Mouse (Mus musculus) right cerebral cortex, adult 18-20 months (tissue): ENCODE measurements around the gene Fam213b.

Source experiments
- DNase-seq: peaks from one replicate; pipeline ENCODE4 v3.0.0; 2022; ENCODE audit warnings: mixed read lengths

Fam213b gene

DNA sequence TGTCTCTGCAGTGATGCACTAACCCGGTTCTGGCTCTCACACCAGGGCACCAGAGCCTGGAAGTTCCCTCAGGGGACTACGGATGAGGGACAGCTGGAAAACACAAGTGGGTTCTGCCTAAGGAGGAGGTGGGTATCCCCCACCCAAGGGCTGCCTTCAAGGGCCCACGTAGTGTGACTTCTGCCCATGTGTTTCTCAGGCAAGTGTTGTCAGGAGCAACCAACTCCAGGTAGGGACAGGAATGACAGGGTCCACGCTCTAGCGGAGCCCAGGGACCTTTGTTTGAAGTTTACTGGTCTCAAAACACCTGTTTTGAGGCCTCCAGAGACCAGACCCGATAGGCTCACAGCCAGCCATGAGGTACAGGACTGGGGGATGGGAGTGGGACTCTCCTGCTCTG, 25.7 kb downstream of the Fam213b start:
- DNase-seq, result no peak

DNA sequence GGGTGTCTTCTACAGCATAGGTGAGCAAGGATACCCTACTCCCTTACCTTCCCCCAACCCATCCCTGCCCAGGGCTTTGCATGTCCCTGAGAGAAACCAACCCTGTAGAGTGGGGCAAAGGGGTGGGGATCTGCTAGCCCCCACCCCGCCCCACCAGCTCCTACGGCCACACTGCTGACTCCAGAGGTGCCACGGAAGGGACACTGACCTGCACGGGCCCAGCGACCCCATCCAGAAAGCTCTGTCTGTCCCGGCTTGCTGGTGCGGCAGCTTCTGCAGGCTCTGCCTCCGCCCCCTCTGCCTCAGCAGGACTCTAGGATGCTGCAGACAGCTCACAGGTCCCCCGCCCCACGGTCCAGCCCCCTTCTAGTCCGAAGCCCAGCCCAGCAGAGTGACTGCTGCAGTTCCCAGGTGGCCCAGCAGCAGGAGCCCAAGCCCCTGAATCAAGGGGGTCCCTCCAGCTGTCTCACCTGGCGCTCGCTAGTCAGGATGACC, 27.1 kb downstream of the Fam213b start:
- no peak for DNase-seq

DNA sequence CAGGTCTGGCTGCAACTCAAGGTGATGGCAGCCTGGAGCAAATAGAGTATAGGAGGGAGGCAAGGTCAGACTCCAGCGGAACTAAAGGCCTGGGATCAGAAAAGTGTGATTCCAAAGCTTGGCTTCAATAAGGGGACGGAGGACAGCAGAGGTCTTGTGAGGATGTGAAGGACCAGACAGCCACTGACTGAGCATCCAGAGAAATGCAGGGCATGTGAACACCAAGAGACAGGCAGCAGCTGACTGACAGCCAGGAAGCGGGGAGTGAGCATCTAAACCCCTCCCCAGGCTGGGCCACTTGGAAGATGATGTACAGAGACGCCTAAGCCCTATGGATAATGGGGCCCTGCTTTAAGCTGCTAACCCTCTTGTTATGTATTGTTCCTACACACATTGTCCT, 28.2 kb downstream of the Fam213b start:
- DNase-seq, result no peak

DNA sequence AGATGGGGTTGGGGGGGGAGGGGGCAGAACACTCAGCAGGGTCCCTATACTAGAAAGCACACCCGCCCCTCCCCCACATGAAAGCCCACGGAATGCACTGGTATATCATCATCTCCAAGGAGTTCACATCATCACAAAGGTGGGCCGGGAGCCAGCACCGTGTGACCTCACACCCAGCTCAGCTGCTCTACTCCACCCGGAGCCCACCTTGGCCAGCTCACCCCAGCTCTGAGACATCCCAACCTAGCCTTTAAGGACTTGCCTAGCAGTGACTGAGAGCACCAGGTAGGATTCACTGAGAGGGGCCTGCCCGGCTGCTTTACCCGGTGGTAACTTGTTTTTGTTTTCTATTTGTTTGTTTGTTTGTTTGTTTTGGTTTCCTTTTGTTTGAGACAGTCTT, 29.5 kb downstream of the Fam213b start, which contains the start of gene Mmel1:
Mmel1 (plus strand) TSS at position 146 of the 400 bp plus-strand sequence.
- no peak for DNase-seq

DNA sequence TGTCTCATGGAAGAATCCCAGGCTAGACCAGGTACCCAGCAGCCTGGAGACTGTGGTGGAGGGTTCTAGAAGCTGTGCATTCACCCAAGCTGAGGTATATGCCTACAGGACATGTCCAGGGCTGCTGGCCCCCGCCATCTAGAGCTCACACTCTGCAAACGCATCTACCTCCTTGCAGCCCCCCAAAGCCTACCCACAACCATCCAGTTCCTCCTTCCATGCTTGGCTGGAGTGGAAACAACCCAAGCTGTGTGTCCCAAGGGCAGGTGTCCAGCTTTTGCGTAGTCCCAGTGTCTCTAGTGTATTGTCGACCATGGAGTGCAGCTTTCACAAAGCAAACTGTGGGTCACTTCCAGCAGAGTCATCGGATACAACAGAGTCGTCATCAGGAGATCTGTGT, 31.7 kb downstream of the Fam213b start:
- no peak for DNase-seq

DNA sequence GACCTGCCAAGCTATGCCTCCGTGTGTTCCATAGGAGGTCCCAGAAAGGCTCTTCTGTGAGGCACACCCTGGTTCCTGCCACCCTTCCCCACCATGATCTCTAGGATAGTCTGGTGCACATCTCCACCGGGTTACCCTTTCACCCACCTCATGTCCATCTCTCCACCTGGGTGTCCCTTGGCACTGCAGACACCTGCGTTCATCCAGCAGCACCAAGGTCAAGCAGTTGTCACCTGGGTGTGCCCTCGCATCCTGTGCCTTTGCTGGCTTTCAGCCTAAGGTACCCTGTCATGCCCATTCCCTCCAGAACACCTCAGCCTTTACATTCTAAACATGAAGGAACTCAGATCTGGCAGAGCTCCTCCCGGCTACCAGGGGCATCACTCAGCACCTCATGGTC, 32.5 kb downstream of the Fam213b start:
- DNase-seq, result no peak

DNA sequence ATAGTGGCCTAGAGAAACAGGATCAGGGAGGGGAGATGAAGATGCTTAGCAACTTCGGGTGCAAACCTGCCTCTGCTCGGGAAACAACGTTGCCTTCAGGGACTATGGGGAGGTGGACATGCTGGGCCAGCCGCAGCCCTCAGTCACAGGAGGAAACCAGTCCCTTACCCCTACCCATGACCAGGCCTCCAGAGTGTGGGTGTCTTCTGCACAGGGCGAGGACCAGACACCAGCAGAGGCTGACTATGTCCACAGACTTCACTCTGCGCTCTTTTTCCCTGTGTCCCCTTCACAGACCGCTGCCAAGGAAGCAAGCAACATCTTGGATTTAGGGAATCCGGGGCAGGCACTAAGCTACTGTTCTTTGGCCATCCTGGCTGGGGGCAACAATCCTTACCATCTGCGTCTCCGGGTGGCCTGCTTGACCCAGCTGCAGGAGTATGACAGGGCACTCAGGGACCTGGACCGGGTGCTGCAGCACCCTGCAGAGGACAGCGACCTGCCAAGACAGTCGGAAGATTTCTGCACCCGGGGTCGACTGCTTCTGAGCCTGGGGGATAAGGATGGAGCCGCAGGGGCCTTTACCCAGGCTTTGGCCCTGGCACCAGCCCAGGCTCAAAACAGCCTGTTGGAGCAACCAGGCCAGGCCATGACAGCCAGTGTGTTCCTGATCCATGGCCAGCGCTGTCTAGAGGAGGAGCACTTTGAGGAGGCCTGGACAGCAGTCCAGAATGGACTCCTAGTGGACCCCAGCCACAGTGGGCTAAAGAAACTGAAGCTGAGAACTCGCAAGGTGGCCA, 33.8 kb downstream of the Fam213b start:
- no peak for DNase-seq

DNA sequence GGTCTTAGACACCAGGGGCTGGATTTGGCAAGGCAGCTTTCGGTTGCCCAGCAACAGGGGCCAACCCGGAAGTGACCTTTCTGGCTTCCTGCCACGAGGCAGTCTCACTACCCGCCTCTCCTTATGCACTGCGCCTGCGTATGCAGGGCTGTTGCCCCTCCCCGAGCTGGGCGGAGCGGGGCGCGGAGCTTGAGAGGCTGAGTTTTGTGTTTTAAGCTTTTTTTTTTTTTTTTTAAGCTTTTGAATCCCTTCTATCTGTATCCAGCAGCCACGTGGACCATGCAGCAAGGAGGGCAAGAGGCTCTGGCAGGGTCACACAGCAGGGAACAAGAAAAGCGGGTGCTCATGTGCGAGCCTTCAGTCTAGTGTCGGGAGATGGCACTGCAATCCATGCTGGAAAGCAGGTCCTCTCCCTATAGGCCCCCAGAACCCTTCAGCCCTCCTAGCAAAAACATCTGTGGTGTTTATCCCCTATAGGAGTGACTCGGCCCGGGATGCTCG, 34.6 kb downstream of the Fam213b start:
- DNase-seq, result peak; percentile 91

DNA sequence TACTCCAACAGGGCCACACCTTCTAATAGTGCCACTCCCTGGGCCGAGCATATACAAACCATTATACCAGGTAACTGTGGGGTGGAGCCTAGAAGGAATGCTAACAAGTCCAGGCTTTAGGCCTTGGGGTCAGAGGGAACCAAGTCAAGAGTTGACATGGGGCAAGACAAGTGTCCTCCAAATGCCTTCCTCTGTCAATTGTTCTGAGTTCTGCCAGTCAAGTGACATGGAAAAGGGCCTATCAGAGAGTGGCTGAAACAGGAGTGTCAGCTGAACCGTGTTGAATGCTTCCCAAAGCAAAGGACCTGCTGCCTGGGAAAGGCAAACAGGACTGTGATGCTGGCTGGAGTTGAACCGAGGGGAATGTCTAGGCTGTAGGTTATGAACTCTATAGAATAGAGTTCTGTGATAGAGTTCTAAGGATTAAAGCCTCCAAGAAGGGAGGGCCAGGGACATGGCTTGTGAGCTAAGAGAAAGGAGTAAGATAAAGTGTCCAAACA, 35.4 kb downstream of the Fam213b start:
- DNase-seq, result no peak

DNA sequence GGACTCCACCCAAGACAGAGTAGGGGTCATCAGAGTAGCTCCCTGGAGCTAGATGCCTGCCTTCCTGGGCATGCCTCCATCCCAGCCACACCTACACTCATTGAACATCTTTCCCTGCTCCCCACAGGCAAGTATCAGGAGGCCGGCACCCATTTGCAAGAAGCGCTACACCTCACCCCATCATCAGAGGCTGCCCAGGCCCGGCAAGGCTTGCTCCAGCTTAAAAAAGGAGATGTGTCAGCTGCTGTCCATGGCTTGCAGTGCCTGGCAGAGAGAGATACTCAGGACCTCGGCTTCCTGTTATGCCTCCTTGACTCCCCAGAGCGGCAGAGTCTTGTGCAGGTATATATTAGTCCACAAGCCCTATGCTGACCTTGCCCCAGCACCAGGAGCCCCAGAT, 37.0 kb downstream of the Fam213b start:
- DNase-seq, result no peak

DNA sequence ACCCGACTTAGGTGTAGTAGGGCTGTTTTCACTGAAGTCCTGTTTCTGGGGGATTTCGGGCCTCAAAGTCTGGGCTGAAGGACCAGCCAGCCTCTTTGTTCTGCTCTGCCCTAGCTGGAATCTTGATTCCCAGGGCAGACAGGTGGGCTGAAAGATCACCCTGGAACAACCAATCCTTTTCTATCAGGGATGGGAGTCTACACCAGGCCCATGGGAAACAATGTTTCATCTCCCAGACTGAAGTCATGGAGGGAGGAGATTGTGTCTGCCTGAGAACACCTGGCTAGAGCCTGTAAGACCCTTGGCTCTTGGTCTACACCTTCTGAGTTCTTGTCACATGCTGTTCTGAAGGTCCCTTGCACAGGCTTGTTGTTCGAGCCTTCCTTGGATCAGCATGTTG, 40.3 kb downstream of the Fam213b start:
- no peak for DNase-seq

DNA sequence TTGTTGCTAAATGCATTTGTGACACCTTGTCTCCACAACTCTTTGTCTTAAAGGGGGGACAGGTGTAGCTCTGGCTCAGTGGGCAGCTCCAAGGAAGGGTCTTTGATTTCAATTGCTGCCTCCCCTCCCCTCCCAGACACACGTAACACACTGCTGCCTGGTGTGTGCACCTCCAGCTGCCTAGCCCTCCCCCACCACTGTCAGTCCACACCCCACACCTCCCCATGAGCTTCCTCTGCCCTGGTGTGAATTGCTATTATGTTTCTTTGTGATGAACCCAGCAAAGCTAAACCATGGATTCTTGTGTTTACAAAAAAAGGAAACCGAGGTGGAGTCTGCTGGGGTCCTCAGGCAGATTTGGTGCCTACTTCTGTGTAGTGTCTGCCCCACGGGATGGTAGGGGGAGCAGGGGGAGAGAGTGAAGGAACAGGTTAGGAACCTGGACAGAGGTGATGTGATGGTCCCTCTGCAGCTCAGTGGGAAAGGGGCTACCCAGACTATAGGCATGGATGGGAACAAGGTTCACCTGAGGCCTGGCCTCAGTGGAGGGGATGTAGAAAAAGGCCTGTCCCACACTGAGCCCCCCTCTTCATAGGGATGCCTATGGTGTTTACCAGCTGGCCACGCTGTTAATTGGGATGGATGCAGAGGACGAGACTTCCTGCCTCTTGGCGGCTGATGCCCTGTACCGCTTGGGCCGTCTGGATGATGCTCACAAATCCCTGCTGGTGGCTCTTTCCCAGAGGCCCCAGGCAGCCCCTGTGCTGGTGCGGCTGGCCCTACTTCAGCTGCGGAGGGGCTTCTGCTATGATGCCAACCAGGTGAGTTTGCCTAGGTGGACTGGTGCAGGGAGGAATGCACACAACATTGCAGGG, 41.3 kb downstream of the Fam213b start:
- no peak for DNase-seq

DNA sequence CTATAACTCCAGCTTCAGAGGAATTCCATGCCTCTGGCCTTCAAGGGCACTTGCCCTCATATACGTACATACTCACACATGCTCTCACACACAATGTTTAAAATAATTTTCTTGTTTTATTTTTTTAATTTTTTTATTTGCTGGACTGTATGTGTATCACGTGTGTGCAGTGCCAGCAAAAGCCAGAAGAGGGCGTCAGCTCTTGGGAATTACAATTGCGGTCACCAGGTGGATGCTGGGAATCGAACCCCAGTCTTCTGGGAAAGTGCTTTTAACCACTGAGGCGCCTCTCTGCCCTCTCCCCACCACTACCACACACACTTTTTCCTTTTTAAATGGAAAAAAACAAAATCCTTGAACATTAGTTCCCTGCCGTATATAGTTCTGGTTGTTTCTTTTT, 42.1 kb downstream of the Fam213b start:
- no peak for DNase-seq

DNA sequence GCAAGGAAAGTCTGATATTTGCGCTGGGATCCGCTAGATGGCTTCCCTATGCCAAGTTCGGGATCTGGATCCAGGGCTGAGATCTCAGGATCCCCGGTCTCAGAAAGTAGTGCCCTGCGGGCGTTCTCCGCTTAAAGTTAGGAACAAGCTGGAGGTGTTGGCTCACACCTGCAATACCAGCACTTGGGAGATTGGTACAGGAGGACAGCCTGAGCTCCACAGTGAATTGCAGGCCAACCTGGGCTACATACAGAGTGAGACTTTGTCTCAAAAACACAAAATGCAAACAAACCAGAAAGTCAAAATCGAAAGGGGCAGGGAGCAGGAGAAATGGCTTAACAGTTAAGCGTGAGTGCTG, 42.5 kb downstream of the Fam213b start:
- DNase-seq, result no peak

DNA sequence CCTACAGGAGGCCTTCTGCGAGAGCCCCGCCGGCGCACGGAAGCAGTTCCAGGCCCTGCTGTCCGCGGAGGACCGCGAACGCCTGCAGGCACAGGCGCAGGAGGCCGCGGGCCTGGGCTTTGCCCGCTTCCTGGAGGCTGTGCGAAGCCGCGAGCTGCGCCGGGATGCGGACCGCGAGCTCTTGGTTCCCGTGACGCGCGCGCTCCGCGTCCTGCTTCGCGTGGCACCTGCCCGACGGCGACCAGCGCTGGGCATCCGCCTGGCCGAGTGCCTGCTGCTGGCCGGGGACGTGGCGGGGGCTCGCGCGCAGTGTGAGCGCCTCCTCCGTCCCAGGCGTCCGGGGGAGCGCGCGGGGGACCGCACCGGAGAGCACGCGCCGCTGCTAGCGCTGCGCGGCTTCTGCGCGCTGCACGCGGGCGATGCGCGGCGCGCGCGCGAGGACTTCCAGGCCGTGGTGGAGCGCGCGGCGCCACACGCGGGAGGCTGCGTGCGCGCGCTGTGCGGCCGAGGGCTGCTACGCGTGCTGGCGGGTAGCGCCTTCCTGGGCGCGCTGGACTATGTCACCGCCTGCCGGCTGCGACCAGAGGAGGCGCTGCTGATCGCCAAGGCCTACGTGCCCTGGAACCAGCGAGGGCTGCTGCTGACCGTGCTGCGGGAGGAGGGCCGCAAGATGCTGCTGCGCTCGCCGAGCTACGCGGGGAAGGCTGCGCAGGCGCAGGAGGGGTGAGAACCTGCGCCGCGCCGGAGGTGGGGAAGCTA, 43.0 kb downstream of the Fam213b start:
- peak; percentile 96 for DNase-seq

DNA sequence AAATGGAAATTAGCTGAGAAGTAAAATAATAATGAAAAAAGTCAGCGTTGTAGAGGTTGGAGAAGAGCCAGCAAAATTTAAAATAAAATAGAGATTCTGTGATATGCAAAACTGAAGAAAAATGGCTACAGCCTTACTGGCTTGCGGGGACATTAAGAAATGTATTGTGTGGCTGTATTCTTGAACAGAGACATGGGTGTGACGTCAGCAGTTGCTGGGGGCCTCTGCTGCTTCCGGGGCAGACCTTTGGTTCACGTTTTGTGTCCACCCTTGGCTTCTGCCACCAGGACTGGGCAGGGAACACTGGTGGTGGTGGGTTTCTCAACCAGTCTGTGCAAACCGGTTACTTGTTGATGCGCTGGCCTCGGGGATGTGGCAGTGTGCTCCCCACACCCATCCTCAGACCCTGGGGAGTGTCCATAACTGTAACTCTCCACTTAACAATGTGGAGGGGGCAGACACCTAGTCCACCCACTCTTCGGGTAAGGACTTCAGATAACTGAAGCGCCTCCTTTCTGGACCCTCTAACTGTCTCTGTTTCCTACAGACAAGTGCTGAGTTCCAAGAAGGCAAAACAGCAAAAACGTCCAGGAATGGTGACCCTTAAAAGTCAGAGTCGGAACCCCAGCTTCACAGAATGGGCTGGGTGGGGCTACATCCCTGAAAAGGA, 44.1 kb downstream of the Fam213b start:
- DNase-seq, result no peak

DNA sequence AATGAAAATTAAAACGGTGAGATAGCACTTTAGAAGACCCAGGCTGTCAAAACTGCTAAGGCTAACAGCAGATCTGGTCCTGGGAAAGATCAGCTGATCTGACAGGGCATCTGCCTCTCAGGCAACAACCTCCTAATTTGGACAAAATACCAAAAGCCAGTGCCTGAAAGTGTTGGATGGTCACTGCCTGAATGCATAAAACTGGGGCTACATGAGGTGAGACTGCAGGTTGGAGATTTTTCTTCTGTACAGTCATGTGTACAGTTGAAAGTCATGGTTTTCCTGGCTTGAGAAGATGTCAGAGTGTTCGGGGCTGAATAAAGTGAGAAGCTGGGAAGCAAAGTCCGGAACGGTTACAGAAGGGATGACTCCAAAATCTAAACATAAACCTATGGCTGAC, 45.1 kb downstream of the Fam213b start:
- no peak for DNase-seq

DNA sequence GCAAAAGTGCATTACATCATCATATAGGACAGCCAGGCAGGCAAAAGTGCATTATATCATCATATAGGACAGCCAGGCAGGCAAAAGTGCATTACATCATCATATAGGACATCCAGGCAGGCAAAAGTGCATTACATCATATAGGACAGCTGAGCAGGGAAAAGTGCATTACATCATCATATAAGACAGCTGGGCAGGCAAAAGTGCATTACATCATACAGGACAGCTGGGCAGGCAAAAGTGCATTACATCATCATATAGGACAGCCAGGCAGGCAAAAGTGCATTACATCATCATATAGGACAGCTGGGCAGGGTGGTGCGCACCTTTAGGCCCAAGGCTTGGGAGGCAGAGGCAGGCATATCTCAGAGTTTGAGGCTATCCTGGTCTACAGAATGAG, 46.2 kb downstream of the Fam213b start:
- DNase-seq, result no peak
